Mouse (Mus musculus): ENCODE measurements around the gene Slc7a5.

Slc7a5 gene

DNA sequence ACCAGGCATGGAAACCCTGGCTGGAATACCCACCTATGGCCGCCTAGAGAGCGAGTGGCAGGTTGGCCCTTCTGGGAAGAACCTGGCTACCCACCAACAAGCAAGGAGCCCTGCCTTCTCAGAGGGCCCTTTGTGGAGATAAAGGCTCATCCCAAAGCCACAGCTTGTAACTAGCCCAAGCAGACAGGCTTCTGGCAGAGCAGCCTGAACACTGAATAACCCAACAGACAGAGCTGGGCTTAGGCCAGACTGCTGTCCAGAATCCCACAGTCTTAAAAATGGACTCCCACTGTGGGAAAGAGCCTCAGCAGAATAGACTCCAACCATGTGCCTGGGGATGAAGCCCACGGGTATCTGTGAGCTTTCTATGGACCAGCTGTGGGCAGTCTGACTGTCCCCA, 23.3 kb downstream of the Slc7a5 start:
- no peak for DNase-seq (ENCODE audit: low spot score in 2 of 2)

DNA sequence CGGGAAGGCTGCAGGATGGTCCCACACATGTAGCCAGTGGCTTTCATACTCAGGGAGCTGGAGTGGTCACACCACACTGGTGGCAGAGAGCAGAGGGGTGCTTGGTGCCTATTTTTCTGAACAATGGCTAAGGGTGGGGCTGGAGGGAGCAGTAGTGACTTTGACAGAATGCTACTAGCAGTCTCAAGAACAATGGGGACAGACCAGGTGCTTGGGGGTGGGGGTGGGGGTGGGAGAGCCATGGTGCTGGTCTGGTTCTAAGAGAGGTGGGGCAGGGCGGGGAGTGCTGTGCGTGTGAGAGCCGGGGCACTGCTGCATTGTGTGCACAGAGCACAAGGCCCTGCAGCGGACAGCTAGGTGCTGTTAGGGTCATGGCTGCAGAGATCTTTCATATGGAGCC, 25.6 kb downstream of the Slc7a5 start:
- no peak for DNase-seq (ENCODE audit: low spot score in 2 of 2)

DNA sequence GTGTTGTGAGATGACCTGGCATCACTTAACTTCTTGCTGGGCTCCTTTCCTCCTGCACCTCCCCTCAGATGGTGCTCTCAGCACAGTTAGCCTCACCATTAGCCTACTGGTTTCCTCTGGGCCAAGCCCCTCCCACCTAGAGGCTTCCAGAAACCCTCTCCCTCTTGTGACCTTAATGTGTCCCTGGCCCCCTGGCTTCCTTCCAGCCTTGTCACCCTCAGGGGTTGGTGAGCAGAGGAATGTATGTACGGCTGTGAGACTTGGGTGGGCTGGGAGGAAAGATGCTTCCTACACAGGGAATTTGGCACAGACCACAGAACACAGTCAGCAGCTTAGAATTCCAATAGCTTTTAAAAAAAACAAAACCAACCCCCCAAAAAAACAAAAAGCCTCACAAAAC, 26.7 kb downstream of the Slc7a5 start:
- DNase-seq (ENCODE audit: low spot score in 2 of 2): no peak

DNA sequence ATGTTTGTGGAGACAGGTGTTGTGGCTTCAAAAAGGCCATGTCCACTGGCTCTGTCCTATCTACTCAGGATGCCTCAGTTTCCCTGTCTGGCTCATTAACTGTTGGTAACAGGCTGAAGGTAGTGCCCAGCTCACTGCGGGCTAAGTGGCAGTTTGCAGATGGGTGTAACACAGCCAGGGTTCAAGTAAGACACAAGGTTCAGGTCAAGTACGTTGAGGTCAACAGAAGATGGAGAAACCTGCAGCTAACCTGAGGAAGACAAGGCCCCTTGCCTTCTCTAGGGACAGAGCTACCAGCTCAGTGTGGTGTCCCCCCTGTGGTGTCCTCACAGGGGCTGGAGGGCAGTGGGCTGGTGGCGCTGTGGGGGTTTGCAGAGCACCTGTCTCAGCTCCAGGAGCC, 27.8 kb downstream of the Slc7a5 start:
- no peak for DNase-seq (ENCODE audit: low spot score in 2 of 2)

DNA sequence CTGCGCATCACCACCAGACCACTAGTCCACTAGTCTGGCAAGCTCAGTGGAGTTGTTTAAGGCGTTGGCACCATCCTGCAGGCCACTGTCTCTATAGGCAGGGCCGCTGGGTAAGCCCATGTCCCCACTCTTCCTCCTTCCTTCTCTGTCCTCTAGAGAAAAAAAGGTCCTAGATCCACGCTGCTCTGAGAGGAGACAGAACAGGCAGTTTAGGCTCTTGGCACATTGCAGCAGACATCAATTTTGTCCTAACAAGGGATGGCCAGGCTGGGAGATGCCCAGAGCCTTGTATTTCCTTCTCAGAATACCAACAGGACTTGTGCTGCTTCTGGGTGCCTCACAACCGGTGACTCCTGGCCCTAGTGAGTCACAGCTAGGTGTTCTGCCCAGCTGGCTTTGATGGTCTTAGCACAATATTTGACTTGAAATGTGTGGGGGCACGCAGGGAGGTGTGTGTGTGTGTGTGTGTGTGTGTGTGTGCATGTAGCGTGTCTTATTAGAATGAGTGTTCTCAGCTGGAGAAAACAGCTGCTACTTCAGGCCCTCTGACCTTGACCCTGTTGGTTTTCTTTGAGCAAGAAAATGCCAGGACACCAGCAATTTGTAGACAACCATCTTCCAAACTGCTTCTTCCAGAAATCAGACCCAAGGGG, 29.5 kb downstream of the Slc7a5 start:
- DNase-seq (ENCODE audit: low spot score in 2 of 2): no peak

DNA sequence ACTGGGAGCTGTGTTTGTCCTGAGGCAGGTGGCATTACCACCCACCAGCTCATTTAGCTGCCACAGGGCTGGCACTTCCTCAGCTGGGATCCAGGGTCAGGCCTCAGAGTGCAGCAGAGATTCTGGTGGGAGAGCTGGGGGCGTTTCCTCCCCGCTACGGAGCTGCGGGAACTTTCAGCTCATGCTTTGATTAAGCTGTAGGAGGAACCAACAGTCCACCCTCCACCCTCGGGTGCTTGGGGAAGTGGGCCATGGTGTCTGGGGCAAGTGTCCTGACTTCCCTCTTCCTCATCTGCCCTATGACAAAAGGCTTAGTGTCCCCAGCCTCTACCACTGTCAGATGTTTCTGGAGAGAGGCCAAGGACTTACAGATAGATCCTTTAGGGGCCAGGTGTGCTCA, 30.3 kb downstream of the Slc7a5 start:
- DNase-seq (ENCODE audit: low spot score in 2 of 2): peak; percentile 17 to 28

DNA sequence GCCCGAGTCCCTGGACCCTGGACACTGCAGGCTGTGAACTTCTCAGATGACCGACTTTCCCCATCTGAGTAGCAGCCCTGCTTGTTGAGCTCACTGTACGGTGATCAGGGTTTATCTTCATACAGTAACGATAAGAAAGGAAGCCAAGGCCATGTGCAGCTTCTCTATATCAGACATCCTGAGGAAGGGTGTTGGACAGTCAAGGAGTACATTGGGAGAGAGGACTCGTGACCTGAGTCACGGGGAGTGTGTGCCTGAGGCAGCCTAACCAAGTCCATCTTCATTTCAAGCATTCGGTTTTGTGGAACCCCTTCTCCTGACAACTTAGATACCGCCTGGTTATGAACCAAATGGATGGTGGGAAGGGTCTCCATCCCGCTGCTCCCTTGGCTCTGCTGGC, 32.0 kb downstream of the Slc7a5 start:
- DNase-seq (ENCODE audit: low spot score in 2 of 2): no peak

DNA sequence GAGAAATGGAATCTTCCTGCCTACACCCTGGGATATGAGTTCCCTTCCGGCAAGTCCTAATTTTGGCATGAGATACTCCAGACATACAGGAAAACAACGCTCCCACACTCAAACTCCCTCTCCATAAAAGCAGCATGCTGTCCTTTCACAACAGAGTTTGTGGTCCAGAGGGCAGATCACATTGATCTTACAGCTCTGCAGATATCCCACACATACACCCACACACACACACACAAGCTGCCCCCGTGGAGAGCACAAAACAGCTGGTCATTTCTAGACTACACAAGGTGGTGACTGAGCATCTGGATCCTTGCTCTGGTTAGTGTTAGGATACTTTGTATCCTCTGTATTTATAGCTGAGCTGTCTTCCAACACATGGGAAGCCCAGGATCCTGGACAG, 32.4 kb downstream of the Slc7a5 start:
- no peak for DNase-seq (ENCODE audit: low spot score in 2 of 2)

DNA sequence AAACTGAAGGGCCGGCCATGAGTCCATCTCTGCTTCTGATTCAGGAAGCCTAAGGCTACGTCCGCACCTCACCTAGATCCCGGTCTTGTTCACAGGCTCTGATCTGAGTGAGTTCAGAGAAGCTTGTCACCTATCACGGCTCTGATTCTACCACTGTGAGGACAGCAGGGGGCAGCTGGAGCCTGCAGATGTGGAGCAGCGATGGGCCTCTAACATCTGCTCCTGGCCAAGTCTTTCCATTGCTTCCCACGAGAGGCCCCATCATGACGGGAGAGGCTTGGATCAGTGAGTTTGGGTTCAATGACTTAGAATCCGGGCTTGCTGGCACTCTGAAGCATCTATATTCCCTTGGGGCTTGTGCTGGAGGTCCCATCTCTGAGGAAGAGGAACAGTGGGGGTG, 33.5 kb downstream of the Slc7a5 start:
- DNase-seq (ENCODE audit: low spot score in 2 of 2): peak in 1 of 2 experiments; percentile 27

DNA sequence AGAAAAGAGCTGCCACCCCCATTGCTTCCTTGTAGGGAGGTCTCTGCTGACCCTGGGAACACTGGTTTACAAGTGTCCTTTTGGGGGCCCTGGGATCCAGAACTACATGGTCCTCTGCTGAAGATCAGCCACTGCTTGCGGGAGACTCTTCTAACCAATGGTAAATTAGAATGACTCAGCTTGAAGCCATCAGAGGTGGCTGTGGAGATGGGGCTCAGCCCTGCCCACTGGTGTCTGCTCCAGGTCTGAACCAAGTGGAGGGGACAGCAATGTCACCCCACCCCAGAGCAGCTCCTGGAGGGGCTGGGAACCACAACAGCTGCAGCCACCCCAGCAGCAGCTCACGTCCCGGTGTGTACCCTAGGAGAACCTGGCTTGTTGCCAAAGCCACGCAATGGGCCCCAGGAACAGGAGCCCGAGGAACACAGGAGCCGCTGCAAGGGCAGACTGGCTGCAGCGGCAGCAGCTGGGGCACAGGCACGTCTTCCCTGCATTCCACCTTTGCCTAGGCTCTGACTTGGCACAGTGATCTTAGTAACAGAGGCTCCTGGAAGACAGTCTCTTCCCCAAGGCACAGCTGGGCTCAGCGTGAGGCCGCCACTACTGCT, 35.6 kb downstream of the Slc7a5 start:
- DNase-seq (ENCODE audit: low spot score in 2 of 2): no peak

DNA sequence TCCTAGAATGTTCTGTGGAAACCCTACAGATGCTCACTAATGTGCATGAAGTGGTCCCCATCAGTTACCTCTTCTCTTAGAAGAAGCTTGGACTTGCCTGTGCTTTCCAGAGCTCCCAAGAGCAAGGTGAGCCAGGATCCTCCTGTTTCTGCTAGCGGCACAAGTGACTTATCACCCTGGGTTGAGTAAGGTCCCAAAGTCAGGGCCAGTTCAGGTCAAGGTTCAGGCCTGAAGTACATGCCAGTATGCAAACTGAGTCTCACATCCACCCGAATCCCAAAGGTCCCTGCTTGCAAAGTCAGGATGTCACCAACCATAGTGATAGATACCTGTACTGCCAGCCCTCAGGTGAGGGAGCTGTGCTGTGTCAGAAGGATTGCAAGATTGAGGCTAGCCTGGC, 37.3 kb downstream of the Slc7a5 start:
- no peak for DNase-seq (ENCODE audit: low spot score in 2 of 2)

DNA sequence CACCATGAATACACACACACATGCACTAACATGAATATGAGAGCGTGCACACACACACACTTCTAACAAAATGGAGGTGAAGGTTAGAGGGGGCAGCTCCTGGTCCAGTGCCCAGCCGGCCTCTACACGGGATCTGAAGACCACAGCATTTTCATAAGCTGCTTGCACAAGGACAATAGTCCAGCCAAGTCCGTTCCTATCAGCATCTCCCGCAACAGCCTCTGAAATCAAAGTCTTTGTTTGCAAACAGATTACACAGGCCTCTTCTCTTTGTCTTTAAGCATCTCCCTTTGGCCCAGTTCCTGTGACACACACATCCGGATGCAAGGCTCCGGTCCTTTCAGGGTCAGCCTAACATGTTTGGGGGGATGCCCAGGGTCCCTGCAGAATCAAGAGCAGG, 38.6 kb downstream of the Slc7a5 start:
- no peak for DNase-seq (ENCODE audit: low spot score in 2 of 2)

DNA sequence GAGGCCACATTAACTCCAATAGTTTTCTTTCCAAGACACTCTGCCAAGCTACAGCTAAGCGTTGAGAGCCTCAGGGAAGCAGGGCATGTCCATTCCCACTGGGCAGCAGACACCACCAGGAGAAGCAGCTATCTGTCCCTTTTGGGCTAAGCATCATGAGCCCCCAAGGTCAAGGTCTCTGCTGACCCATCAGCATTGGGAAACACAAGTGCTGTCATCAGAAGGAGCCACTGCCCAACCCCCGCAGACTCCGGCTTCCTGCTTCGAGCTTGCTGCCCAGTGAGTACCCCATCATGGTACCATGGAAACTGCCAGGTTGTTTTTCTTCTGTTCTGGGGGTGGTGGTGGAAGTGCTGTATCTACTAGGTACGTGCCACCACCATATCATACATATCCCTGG, 39.3 kb downstream of the Slc7a5 start:
- no peak for DNase-seq (ENCODE audit: low spot score in 2 of 2)

DNA sequence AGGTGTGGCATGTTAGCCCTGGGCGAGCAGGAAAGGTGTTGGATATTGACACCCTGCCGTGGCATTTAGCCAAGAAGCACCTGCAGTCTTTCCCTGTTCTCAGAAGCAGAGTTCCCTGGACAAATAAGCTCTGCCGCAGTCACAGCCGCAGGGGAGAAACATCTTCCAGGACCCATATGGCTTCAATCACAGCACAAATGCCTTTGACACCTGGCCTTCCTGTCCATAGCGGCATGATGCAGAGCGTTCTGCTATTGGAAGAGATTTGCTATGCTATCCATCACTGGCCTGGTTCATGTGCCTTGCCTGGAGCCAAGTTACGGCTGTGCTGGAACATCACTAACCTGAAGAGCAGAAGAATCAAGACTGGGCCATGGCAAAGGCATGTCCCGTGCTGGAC, 42.1 kb downstream of the Slc7a5 start:
- DNase-seq (ENCODE audit: low spot score in 2 of 2): no peak

DNA sequence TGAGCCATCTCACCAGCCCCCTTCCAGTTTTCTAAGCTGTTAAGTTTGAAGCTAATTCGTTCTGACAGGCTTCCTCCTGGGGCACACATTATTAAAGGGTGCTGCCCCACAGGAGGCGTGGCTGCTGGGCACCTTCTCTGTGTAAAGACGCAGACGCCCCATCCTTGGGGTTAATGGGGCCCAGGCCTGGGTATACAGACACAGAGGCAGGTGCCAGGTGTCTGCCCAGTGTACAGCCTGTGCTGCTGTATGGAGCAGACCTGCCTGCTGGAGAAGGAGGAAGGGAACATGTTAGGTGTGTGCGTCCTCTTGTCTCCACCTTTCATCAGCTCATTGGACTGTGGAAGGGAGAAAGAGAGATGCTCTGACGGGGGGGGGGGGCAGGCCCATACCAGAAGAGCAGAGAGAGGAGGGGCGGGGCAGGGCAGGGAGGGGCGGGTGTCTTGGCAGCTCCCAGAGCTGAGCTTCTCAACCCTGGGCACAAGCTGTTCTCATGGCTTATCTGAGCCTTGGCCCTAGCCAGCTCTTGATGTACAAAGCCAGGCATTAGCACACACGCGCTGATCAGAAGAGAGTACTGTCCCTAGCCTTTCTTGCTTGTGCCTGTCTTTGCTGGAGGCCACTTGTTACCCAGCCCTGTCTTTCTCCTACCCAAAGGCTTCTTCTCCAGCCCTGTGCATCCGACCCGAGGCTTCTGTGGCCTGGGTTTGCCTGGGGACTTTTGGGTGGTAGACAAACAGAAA, 45.5 kb downstream of the Slc7a5 start:
- no peak for DNase-seq (ENCODE audit: low spot score in 2 of 2)

DNA sequence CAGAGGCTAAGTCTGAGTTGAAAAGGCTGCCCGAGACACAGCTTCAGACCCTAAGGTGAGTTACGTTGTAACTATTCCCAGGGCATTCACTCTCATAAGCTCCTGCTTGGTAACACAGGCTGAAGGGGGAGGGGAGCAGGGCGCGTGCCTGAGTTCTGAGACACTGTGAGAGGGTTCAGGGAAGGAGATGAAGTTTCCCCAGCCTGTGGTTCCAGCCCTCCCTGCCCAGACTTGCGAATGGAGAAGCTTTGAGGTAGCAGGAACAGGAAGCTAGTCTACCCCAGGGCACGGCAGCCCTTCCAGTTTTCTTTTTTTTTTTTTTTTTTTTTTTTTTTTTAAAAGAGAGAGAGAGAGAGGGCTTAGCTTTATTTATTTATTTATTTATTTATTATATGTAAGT, 46.2 kb downstream of the Slc7a5 start:
- no peak for DNase-seq (ENCODE audit: low spot score in 2 of 2)

DNA sequence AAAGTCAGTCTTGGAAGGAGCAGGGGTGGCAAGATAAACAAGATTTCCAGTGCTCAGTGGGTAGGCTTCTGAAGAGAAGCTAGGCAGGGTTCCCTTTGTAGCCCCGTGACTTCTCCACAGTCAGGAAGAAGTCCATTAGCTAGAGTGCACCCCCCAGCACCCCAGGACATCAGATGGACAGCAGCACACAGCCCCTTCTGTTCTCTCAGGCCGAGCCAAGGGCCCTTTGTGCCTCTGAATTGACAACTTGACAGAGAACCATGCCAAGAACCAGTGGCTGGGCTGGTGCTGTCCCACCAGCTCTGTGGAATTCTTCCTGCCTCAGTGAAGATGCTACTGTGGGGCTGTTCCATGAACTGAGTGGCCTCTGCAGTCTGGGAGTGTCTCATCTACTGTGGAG, 49.7 kb downstream of the Slc7a5 start:
- no peak for DNase-seq (ENCODE audit: low spot score in 2 of 2)

DNA sequence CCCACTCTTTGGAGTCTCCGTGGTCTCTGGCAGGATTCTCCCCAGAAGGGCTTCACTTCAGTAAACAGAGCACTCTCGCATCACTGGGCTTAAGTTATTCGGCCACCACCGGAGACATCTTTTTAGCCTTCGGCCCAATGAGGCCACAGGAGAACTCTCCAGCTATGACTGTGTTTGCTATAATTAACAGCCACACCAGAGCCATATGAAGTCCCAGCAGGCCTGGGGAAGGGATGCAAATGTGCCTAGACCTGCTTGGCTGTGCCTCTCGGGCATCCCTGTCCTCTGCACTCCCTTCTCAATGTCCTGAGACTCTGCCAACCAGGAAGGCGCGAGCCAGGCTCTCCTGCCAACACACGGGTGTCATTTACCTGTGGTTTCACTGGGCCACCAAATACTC, 50.2 kb downstream of the Slc7a5 start:
- no peak for DNase-seq (ENCODE audit: low spot score in 2 of 2)

DNA sequence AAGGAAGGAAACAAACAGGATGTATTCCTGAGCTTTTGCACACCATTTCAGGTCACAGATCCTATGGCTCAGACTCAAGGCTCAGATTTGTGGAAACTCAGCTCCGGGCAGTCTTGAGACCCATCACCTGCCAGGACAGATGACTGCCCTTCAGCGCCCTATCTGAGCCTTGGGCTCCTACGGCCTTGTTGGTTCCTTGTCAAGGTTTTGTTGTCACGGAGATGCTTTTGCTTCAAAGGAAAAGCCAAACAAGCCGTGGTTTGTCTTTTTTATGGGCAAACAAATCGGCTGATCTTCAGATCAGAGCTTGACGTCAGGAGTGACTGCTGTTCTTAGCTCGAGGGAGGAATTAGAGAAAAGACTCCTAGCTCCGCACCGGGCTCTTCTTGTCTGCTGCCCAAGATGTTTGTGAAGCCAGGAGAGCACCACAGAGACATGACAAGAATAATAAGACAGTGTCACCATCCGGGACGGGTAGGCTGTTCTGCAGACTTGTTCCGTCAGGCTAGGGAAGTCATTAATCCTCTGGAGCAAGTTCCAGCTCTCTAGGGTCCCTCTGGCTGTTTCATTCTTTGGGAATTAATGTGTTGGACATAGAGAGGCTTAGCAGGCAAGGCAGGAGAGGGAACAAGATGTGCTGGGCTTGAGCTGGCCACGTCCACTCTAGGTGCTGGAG, 51.3 kb downstream of the Slc7a5 start:
- DNase-seq (ENCODE audit: low spot score in 2 of 2): no peak

DNA sequence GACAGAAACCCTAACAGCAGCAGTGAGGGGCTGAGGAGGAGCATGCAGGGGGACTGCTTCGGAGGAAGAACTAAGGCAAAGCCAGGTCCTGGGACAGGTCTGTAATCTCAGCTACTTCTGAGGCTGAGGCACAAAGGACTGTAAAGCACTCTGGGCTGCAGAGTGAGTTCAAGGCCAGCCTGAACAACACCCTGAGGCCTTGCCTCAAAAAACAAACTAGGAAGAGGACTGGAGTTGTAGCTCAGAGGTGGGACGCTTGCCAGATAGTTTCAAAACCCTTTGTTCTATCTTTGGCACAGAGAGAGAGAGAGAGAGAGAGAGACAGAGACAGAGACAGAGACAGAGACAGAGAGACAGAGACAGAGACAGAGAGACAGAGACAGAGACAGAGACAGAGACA, 53.9 kb downstream of the Slc7a5 start:
- DNase-seq (ENCODE audit: low spot score in 2 of 2): no peak

DNA sequence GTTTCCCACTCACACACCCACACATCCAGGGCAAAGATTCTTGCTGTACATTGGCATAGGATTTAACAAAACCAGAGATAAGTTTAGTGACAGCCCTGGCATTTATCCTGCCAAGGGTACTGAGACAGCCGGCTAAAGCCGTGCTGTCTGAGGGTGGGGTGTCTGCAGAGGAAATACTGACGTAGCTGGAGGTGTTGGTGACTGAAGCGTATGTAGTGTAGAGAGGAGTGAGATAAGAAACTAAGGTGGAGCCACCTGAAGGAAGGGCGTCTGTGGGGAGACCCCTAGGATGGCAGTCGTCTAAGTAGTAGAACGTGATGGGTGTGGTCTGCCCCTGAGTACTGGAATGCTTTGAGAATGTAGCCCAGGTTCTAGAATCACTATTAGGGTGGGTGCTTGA, 55.0 kb downstream of the Slc7a5 start:
- DNase-seq (ENCODE audit: low spot score in 2 of 2): no peak

DNA sequence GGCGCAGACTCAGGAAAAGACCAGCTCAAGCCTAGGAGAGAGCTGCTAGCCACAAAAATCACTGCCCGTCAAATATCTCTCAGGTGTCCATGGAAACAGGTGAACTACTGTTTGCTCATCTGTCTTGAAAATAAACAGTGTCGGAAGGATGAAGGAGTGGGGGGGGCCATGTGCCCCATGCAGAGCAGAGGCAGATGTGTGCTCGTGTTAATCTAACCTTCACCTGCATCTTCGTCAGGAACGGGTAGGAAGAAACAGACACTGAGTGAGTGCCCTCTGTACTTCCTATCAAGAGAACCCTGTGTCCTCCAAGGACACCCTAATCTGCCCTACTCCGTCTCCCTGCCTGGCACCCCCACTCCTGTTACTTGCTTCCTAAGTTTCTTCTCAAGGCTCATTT, 55.8 kb downstream of the Slc7a5 start:
- DNase-seq (ENCODE audit: low spot score in 2 of 2): no peak
